Mouse (Mus musculus) adrenal gland, adult 8-10 months (tissue): Measurements from ENCODE around the gene Fut8. TPM values are rescaled to one million over a fixed set of nuclear protein-coding genes. Genes with fewer than 3 reads are reported as not detected.

Source experiments
- DNase-seq: peaks from one replicate; pipeline ENCODE4 v3.0.0; 2022
- total RNA-seq, 4 experiments: library from RNA; stranded (reverse); gene quantifications; 2 replicates each; pipeline ENCODE4 v1.2.4; 2022

The Fut8 gene
- total RNA-seq, 4 experiments from 2014 or later = 38.1 to 45.6 (median 39.2) TPM

GRCm38 (mm10) chr12:77306759-77307314 lies 68.9 kb downstream of the Fut8 start:
- DNase-seq = no peak

DNA sequence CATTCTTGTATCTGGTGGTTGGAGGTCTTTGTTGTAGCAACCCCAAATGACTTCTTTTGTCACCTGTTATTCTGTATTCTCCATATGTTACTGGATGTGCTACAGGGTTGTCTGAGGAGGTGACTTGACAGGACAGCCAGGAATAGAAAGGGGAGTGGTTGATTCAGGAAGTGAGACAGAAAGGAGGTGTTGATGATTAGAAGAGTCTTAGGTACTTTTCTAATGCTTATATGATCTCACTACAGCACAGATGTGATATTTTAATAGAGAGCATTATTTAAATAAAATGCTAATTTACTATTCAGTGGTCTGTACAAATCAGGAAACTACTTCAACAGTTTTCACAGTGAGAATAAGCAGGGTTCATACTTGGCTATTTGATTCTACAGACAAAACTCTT lies 71.6 kb downstream of the Fut8 start:
- no peak for DNase-seq

GRCm38 (mm10) chr12:77313502-77313901 lies 75.6 kb downstream of the Fut8 start:
- DNase-seq = no peak

DNA sequence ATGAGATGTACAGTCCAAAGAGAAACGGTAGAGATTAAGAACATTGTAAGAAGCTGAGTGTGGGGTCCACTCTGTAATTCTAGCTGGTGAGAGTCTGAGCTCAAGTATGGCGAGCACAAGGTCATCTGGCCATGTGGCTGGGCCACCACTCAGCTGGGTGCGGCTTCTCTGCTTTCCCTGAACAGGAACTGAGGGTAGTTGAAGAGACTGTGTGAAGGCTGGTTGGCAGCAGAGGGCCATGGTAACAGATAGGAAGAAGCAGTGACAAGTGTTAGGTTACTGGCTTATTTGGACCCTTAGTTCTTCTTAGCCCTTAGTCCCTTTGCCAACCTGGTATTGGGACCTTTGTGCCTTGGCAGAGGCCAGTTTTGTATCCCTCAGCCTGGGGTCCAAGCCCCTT lies 86.2 kb downstream of the Fut8 start:
- no peak for DNase-seq

- DNase-seq = no peak
Measured at GRCm38 (mm10) chr12:77346521-77346920, 108.6 kb downstream of the Fut8 start.

DNA sequence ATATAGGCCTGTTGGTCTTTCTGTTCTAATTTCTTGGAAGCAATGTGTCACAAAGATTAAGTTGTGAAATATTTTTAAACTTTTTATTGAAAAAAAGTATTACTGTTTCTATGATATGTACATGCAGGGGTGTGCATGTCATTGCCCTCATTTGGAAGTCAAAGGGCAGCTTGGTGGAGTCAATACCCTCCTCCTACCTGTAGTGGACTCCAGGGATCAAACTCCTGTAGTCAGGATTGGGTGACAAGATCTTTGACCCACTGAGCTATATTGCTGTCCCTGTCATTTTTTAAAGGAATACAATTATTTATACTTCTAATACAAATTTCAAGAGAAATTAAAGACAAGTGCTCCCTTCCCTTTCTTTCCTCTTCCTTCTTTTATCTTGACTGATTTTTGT lies 111.6 kb downstream of the Fut8 start:
- DNase-seq = no peak

GRCm38 (mm10) chr12:77415720-77416119 lies 177.8 kb downstream of the Fut8 start:
- DNase-seq = no peak

GRCm38 (mm10) chr12:77421667-77422393 lies 183.9 kb downstream of the Fut8 start:
- DNase-seq = no peak

- DNase-seq = no peak
Measured at GRCm38 (mm10) chr12:77426093-77426492, 188.2 kb downstream of the Fut8 start.

DNA sequence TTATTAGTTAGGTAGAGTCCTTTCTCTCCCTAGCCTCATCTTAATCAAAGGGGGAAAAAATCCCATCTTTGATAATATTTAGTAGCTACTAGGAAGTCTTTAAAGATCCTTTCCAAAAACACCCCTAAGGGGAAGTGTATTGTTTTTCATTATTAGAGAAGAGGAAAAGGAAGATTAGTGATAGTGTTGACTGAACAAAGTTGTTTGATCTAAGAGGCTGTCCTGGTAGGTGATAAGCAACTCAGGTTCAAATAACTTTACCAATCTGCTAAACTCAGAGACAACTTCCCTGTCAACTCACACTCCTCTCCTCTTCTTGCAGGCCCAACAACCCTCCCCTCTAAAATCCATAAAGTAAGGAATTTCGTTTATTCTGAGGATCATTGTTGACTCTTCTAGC lies 190.2 kb downstream of the Fut8 start:
- no peak for DNase-seq

DNA sequence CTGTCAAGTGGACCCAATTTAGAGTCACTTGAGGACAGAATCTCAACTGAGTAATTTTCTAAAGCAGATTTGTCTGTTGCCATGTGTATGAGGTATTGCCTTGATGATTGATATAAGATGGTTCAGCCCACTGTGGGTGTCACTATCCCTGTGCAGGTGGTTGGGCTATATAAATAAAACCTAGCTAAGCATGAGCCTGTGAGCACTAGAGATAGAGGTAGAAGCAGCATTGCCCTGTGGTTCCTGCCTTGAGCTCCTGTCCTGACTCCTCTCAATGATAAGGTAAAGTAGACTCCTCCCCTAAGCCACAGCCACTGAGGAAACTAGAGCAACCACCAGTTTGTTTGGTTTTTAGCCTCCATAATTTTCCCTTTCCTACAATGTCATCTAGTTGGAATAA lies 191.5 kb downstream of the Fut8 start:
- no peak for DNase-seq

DNA sequence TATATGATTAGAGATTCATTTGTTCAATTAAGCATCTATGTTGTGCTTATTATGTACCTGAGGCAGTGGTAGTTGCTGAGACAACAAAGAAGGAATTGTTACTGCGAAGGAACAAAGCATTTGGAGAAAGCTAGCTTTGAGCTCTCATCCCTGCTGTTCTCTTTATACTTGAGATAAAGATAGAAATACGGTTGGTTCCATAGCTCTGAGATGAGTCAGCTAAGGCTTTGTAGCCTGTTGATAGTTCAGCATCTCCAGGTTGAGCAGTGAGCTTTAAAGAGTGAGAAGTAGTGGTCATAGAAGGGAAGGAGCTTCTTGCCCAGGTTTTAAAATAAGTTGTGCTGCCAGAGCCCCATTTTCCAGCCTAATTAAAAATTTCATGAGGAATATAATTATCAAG lies 198.8 kb downstream of the Fut8 start:
- DNase-seq = no peak

DNA sequence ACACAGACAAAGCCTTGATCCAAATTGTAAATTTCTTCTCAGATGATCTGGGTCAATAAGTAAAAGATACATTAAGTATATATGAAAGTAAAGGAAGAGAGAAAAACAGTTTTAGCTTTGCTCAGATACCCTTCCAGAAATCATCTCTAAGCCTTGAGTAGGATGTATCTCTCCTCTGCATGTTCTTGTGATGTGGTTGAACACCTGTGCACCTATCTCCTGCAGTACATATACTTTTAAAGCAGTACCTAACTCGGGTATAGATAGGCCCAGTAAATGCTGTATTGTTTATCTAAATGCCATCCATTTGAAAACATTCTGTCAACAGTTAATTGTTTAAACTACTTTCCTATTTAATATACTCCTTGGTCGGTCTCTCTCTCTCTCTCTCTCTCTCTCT lies 212.9 kb downstream of the Fut8 start:
- DNase-seq = no peak

DNA sequence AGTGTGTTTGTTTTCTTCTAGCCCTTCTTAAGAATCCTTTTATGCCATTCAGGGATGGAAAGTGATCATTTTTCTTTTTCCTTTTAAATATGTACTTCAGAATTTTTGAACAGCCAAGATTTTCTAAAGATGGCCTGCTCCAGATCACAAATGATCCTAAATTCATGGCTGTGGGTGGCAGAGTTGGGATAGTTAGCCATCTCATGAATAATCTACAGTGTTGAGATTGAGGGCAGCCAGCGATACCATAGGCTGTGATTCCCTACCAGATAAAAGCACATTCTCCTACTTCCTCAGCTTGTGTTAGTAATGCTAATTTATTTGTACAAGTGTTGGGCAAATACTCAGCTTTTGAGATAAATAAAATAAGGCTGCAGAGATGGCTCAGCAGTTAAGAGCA lies 228.3 kb downstream of the Fut8 start:
- no peak for DNase-seq

- no peak for DNase-seq
Measured at GRCm38 (mm10) chr12:77479931-77480330, 242.0 kb downstream of the Fut8 start.

GRCm38 (mm10) chr12:77481153-77481552 lies 243.2 kb downstream of the Fut8 start:
- no peak for DNase-seq

DNA sequence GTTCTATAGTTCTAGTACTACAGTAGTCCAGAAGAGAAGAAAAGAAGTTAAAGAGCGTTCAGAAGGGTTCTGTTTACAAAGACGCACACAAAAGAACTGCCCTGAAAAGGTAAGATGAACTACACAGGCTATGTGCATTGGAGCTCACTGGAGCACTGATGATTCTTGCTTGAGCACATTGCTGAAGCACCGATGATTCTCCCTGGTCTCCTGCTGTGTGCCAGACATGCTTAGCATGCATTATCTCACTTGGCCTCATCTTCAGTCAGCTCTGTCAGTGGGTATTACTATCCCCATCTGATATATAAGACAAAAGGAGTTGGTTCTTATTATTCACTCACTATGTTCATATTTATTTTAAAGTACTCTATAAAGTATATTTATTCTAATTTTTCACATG lies 243.9 kb downstream of the Fut8 start:
- no peak for DNase-seq

DNA sequence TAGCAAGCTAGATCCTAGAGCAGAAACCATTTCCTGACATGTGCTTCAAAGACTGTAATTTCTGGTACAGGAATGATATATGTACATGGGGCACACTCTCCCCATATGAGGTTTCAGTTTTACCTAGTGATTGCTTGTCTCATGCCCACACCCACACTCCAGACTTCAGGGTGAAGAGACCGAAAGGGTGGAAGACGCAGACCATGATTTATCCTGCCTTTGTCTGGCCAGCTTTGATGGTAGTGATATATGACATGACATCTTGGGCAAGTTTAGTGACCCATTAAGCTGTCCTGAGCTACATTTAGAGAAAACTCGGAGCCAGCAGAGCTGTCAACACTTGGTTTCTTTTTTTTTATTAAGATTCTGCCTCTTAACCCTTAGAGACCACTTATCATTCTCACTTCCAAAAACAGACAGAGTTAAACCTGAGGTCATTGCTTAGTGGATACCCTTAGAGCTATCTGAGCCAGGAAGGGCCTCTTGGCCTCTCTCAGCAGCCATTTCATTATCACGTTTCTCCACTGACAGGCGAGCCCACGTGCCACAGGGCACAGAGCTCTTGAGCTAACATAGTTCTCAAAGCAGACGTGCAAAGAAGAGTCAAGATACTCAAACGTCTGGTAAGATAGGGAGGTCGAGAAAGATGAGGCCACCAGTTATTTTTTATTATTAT lies 245.4 kb downstream of the Fut8 start:
- DNase-seq = no peak

GRCm38 (mm10) chr12:77484761-77485160 lies 246.8 kb downstream of the Fut8 start:
- no peak for DNase-seq

DNA sequence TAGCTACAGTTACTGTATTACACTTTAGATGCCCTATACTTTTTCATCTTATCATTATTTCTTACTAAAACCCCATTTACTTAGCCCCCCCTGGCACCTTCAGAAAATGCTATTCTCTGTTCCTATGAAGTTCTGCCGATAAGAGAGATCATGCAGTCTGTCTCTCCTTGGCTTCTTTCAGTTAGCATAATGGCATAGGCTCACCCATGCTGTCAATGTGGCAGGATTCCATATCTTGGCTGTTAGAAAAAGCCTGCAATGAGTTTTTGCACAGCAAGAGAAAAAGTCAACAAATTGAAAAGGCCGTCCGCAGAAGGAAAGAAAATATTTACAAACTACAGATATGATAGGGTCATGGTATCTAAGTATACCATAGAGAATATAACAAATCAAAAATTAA lies 253.6 kb downstream of the Fut8 start:
- DNase-seq = no peak

- DNase-seq = no peak
Measured at GRCm38 (mm10) chr12:77495781-77496180, 257.9 kb downstream of the Fut8 start.

GRCm38 (mm10) chr12:77498153-77498552 lies 260.2 kb downstream of the Fut8 start:
- DNase-seq = no peak

- no peak for DNase-seq
Measured at GRCm38 (mm10) chr12:77500439-77501055, 262.6 kb downstream of the Fut8 start.
